Mouse (Mus musculus): ENCODE measurements at regions not wholly inside any gene's neighbourhood (a gene's known extent, or its start where the extent isn't known, plus 50 kb on each side); places are given as distances from the start of the nearest gene placed in this dataset.

- DNase-seq: no peak
Observed at GRCm38 (mm10) chr6:108910330-108910729, 81.9 kb downstream of the Edem1 start.

GRCm38 (mm10) chr6:108912539-108912938, 84.1 kb downstream of the Edem1 start:
- no peak for DNase-seq

- DNase-seq: no peak
Observed at GRCm38 (mm10) chr6:108919372-108919913, 91.0 kb downstream of the Edem1 start.

GRCm38 (mm10) chr6:108921181-108921580, 92.7 kb downstream of the Edem1 start:
- no peak for DNase-seq

- DNase-seq: no peak
Observed at GRCm38 (mm10) chr6:108922564-108922963, 94.1 kb downstream of the Edem1 start.

- no peak for DNase-seq
Observed at GRCm38 (mm10) chr6:108928981-108929380, 100.5 kb downstream of the Edem1 start.

- no peak for DNase-seq
Observed at GRCm38 (mm10) chr6:108938646-108939045, 110.2 kb downstream of the Edem1 start.

GRCm38 (mm10) chr6:108942288-108942687, 113.8 kb downstream of the Edem1 start:
- DNase-seq: no peak

GRCm38 (mm10) chr6:108952389-108952788, 123.9 kb downstream of the Edem1 start:
- DNase-seq: no peak

- no peak for DNase-seq
Observed at GRCm38 (mm10) chr6:108962810-108963209, 134.4 kb downstream of the Edem1 start.

- peak; percentile 6 for DNase-seq
Observed at GRCm38 (mm10) chr6:108963295-108963694, 134.9 kb downstream of the Edem1 start.

- DNase-seq: no peak
Observed at GRCm38 (mm10) chr6:108969477-108970176, 141.2 kb downstream of the Edem1 start.

- no peak for DNase-seq
Observed at GRCm38 (mm10) chr6:108971415-108972089, 143.1 kb downstream of the Edem1 start.

GRCm38 (mm10) chr6:108973701-108974100, 145.3 kb downstream of the Edem1 start:
- DNase-seq: no peak

- no peak for DNase-seq
Observed at GRCm38 (mm10) chr6:108989506-108989905, 161.1 kb downstream of the Edem1 start.

GRCm38 (mm10) chr6:108993743-108994142, 165.3 kb downstream of the Edem1 start:
- DNase-seq: no peak

- DNase-seq: no peak
Observed at GRCm38 (mm10) chr6:109004443-109004842, 176.0 kb downstream of the Edem1 start.

- DNase-seq: no peak
Observed at GRCm38 (mm10) chr6:109009364-109009763, 180.9 kb downstream of the Edem1 start.

- no peak for DNase-seq
Observed at GRCm38 (mm10) chr6:109009793-109010192, 181.4 kb downstream of the Edem1 start.

- no peak for DNase-seq
Observed at GRCm38 (mm10) chr6:109019731-109020130, 191.3 kb downstream of the Edem1 start.
